Mouse (Mus musculus) forelimb bud, embryonic 11.5 days (tissue): Measurements from ENCODE around the gene Stard9.

Experiments used
- DNase-seq: peaks from one replicate; pipeline ENCODE4 v3.0.0-alpha.2; 2012; ENCODE audit warnings: low read depth, low spot score

Gene Stard9

DNA sequence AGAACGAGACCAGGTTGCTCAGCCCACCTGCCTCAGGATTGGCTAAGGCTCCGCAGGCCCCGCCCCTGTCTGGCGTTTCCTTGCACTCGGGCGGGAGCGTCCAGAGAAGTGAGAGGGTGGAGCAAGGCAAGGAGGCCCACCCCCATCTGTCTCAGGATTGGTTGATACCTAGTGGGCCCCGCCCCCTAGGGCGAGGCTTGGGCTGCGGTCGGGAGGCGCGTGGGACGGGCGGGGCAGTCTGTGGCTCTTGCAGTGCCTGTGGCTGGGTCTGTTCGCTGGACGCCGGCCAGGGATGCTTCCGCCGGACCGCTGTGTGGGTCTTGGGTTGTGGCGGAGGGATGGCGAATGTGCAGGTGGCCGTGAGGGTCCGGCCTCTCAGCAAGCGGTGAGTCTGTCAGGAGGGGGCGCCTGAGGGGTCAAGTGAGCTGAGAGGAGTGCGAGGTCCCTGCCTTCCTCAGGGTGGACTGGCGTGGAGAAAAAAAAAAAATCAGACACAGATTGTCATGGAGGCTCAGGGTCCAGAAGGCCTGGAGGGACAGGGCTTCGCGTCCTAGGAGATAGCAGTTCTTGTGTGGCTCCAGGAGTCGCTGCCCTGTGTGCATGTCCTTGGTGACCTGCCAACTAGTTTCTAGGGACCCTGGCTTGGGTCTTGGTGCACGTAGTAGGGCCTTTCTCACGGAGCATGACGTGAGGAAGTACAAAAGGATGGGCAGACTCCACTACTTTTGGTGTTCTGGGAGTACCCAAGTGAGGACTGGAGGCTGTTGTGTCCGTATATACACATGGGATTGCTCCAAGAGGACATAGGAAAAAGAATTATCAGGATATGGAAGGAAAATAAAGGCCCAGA, at the start of gene Stard9:
Gene Stard9, plus strand, starts transcription at position 236 of the 850 bp plus-strand sequence.
- DNase-seq: peak; percentile 98

DNA sequence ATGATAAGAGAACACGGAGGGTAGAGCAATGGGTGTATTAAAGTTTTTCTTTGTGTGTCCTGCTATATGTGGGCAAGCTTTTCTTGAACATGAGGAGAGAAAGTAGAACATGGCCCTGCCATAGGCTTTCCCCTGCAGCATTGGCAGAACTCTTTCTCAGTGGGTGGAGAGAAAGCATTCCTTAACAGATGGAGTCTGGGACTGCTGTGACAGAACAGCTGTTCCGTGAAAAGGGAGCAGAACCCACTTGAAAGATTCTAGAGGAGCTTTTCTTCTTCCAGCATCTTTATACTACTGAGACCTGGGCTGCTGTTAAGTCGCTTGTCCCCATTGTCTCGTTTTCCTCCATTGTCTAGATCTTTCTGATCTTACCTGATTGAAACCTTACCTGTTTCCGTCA, 39.2 kb upstream of the Stard9 start:
- no peak for DNase-seq

DNA sequence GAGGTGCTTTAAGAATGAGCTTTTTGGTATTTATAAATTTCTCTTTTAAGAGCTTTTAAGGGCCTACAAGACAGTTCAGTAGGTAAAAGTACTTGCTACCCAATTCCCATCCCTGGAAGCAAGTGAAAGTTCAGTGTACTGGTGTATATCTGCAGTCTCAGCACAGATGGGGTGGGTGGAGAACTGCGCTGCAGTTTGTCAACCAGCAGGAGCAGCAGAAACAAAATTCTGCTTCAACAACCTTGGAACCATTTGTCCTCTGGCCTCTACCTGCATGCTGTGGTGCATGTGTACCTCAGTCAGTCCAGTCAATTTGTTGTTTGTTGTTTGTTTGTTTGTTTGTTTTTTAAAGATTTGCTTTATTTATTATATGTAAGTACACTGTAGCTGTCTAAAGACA, 36.7 kb upstream of the Stard9 start:
- no peak for DNase-seq

DNA sequence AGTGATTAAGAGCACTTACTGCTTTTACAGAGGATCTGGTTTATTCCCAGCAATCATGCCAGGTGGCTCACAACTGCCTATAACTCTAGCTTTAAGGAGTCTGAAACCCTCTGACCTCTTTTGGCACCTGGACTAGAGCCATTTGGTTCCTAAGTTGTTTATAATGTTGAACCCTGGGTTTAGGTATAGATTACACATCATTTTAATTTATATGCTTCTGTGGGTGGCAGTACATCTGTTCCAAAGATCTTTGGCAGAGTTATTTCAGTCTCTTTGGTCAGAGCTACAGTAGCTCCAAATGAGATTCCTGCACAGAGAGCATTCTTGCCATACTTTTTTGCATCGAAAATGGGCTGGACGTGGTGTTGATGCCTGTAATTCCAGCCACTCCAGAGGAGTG, 31.2 kb upstream of the Stard9 start:
- no peak for DNase-seq

DNA sequence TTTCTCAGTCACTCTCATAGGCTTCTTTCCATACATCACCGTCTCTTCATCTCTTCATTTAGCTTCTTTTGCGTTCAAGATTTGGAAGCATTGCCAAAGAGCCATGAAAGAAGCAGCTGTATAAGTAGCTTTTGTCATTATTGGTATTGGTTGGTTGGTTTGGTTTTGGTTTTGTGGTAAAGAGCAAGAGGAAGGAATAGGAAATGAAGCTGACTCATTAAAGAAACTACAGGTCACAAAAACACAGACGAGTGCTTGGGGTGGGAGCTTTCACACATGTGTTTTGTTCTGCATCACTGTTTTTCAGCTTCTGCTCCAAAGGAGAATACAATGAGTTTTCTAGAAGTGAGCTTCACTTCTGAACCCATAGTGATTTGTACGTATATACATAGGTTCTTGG, 29.4 kb upstream of the Stard9 start:
- no peak for DNase-seq

DNA sequence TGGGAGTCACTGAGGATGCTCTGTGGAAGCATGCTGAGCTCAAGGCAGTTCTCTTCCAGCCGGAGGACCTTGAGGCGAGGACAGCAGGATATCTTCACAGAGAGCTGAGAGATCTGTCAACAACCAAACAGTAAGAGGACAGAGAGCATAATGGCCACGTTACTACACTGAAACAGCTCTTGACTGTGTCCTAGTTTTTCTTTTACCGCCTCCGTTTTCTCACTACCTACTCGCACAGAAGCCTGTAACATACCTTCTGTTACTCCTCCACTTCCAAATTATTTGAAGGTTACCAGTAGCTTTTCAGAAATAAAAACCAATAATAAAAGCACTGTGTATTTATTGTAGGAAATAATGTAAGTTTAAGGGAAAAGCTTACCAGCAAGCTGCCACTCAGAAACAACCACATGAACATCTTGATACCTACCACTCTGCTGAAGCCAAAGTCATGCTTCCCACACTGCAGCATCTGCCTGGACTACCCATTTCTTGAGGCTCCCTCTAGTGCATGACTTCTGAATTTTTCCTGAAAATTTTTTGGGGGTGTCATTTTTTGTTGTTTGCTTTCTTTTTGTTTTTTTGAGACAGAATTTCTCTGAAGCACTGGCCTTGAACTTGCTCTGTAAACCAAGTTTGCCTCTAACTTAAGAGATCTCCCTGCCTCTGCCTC, 22.8 kb upstream of the Stard9 start:
- DNase-seq: no peak

DNA sequence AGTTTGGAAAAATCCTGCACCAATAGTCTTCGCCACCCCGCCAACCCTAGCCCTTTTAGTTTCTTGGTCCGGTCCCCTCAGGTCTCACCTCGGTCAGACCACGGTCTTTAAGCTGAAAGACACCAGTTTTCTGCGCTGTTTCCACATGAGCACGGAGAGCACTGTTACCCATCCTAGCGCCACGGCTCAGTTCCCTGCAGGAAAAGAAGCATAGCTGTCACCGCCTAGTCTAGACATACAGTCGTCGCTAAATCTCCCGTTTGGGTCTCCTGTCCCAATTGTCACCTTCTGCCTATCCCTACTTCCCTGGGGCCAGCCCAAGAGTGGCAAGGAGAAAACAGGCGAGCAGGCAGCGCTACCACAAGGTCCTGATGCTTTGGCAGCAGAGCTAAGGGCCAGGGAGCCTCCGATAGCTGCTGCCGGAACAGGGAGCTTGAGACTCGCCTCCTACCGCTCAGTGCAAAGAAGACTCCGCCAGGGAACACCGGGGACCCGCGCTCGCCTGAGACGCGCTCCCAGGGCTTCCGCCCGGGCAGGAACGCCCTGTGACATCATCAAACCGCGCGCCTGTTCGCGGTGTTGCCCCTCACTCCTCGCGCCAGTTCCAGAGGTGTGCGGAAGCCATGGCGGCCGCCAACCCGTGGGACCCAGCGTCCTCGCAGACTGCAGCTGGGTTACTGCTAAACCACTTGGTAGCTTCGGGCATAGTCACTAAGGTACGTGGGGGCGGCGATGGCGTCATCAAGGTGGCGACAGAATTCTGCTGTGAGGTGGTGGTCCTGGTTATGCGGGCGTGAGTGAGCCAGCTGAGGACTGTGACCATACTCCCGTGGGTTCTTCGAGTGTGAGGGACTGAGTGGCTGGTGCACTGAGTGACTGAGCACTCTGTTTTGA, 19.8 kb upstream of the Stard9 start, which contains the start of the genes Haus2 and Lrrc57:
Gene Haus2, plus strand, starts transcription at position 554 of the 894 bp plus-strand sequence.
Gene Lrrc57, minus strand, starts transcription at position 691 of the 894 bp plus-strand sequence.
- DNase-seq: peak; percentile 93

DNA sequence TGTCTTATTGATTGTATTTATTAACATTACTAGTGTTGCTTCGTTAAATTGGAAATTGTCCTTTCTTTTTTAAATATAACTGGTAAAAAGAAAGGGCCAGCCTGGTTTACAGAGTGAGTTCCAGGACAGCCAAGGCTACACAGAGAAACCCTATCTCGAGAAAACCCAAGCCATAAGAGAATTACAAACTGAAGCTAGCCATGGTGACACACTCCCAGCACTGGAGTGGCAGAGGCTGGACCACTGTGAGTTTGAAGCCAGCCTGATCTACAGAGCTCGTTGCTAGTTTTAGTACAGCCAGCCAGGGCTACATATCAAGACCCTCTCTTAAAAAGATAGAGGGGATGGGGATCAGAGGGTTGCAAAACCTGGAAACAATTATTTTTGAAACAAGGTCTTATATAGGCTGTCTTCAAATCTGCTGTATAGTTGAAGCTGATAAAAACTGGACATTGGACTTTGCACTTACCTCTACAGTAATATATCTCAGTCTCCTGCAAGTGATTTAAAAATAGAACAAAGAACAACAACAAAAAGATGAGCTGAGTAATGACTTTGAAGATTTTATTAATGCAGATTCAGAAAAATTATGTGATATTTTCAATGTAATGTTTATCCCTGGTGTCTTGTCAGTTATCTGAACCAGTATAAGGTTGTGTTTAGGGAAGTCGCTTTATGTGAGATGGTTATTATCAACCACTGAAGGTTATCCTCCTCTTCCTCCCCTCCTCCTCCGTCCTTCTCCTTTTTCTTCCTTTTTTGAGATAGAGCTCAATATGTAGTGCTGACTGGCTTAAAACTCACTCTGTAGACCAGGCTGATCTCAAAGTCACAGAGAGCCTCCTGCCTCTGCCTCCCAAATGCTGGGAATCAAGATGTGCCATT, 12.4 kb upstream of the Stard9 start:
- no peak for DNase-seq

DNA sequence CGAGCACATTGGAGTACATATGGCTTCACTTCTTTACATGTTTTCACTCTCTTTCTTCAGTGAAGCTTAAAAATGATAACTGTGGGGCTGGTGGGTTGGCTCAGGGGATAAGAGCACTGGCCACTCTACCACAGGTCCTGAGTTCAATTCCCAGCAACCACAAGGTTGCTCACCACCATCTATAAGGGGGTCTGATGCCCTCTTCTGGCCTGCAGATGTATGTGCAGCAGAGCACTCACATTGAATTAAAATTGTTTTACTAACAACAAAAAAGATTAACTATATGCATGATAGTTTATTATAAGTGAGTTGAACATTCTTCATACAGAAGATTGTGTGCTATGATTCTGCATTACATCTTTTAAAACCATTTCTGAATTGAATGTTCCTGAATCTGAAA, 9.4 kb upstream of the Stard9 start:
- no peak for DNase-seq

DNA sequence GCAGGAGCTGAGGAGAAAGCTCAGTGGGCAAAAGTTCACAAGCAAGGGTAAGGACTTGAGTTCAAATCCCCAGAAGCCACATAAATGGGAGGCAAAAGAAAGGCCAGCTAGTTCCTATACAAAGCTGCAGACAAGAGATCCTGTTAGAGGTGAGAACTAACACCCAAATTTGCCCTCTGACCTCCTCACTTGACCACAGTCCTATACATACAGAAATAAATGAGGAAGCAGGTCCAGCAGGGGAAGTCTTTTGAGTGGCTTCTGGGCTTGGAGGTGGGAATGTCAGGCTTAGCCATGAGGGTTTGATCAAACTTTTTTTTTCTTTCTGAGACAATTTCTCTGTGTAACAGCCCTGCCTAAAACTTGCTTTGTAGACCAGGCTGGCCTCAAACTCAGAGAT, 6.0 kb upstream of the Stard9 start:
- DNase-seq: no peak

DNA sequence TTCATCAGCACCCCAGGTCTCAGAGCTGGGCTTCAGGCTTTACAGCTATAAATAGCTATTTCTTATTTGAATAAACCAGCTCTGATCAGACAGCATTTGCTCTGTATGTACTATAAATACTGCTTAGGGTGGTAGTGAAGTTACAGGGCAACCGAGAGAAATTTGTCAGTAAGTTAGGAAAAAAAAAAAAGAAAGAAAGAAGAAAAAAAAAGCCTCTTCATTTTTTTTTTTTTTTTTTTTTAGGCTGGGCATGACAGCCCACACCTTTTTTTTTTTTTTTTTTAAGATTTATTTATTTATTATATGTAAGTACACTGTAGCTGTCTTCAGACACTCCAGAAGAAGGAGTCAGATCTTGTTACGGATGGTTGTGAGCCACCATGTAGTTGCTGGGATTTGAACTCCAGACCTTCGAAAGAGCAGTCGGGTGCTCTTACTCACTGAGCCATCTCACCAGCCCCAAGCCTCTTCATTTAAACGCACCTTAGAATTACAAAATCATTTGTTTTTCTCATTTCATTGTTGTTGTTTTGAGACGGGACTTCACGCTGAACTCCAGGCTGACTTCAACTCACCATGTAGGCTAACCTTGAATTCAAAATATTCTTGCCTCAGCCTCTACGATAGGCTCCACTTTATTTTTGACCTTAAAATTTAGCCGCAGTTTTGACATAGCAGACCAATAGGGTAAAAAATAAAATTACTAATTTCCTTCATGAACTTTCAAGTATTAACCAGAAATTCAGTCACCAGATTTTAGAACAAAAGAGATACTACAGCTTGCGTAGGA, 650 bp upstream of the Stard9 start:
- DNase-seq: peak; percentile 5

DNA sequence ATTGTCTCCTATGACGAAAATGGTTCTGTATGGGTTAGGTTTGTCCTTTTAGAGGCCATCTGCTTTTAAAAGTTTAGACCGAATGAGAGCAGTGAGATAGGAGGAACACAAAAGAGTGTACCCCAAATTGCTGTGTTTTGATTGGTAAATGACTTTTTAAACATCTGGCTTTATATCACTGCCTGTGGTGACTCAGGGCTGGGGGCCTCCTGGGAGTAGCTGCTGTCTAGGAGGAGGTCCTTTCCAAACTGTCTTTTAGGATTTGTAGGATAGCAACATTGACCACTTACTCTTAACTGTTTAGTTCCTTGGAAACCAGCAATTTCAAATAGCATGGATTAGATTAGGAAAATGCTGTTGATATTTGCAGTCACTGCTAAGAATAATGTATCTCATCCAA, 1.3 kb downstream of the Stard9 start:
- no peak for DNase-seq

DNA sequence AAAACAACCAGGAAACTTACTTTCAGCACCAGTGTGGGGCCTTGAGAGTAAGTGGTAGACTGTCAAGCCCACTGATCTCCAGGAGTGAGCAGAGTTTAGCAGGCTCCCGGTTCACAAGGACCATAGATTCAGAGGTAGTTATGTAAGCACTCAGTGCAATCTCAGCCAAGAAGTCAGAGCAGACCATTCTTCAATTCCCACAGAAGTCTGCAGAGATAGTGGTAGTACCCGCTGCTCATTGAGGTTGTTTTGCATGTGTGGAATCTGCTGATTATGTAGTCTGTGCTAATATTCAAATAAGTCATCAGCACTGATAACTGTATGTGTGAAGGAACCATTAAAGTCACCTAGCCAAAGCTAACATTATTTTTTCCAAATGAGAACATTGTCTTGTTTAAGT, 1.7 kb downstream of the Stard9 start:
- DNase-seq: no peak

DNA sequence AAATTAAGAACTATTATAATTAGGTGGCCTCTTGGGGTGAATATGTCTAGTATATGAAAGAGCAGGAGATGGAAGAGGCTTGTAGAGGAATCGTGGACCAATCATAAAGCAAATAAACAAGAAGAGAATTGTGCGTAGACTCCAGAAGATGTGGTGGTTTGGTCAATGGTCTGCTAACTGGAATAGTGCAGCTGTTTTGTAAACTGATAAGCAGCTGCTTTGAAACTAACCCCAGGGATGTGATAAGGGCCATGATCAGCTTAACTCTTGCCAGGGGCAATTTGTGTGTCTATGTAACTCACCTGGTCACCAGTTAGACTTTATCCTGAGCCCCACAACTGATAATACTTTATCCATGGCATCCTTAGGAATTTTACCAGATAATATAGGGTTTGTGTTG, 2.6 kb downstream of the Stard9 start:
- DNase-seq: no peak

DNA sequence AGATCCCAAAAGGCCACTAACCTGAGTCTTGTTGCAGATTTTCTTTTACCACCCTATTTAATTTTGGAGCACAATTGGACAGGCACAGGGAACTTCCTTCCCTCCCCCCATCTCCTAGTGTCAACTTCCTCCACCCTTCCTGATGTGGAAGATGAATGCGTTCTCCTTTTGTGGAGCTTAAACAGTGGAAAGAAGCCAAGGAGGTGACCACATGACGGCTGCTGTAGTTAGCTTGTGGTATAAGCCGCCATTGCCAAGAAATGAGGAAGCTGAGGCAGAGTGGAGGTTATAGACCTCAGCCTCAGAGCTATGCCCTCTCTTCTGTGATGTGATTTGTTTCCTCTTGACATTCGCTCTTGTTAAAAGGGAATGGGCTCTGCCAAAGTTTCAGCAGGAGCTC, 3.0 kb downstream of the Stard9 start:
- no peak for DNase-seq

DNA sequence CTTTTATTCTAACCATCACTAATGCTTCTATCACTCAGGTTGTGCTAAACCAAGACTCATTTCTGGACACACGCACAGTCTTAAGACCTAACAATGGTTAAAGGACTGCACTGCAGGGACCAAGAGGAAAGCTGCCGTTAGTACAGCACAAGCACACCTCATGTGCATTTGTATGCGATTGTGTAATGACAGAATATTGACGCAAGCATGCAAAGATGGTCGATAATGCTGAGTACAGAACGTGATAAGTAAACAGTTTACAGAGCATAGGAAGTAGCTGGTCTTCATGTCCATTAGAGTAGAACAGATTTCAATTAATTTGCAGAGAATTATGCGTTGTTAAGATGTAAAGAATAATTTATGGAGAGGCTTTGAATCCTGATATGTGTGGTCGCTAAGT, 11.9 kb downstream of the Stard9 start:
- DNase-seq: no peak

DNA sequence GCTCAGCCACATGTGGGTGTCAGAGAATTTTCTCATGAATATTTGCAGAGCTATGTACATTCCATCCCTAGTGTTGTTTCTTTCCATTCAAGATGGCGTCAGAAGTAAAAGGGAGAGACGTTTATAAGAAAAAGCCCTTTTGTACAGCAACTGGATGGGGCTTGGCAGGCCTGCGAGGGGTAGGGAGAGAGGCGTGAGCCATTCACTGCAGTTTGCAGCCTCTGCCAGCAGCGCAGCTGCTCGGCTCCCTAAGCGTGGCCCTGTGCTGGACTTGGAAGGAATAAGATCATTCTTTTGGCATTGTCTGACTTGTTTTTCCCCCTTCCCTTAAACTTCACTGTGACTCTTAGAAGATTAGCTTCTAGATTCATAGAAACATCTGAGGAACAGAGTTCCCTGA, 14.9 kb downstream of the Stard9 start:
- DNase-seq: no peak

DNA sequence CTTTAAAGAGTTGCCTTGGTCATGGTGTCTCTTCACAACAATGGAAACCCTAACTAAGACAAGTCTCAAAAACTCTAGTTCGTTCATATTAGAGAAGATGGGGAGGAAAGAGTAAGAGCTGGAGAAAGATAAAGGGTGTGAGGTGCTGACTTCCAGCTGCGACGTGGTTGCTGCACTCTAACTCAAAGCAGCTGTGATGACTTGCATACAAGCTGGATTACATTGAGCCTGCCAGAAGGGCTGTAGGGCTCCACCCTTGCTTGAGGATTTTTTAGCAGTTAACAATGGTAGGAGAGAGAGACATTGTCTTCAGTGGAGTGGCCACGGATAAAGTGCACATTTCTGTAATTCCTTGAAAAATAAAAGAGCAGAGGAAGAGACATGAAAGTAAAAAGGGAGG, 17.9 kb downstream of the Stard9 start:
- no peak for DNase-seq

DNA sequence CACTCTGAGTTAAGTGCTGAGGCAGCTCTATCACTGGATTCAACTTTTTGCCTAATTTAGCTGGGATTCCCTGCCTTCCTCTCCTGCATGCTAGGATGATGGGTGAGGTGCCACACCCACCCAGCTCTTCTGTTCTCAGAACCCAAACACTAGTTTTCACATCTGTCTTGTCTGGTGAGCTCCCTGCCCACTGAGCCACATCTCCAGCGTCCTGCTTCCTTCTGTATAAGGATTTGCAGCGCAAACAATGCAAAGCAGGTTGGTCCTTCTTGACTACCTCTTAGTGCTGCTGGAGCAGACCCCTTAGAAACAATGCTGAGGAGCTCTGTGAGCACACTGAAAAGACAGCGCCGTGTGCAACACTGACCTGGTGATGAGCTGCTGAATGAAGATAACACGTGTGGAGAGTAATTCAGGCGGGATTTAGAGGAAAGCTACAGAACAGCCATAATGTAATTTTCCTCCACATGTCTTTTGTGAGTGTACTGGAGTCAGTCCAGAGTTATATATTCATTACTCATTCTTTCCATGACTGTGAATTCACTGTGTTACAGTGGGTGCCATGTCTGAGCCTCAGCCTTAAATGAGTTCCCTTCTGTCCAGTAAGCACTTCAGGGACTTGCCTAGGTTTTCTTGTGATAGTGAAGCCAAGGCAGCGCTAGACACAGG, 23.5 kb downstream of the Stard9 start:
- DNase-seq: no peak

DNA sequence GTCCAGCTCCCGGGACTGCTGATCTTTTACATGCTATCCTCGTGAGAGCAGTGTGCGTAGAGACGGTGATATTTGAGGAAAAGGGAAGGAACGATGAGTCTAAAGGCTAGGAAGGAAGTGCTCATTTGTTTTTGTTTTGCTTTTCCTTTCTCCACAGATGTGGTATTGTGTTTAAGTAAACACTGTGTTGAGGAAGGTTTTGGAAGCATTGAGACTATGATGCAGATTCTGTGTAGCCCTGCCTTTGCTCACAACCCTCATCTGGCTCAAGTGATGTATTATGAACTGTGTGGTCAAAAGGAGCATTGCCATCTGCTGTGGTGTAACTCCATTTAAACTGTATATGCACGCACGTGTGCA, 24.0 kb downstream of the Stard9 start:
- DNase-seq: no peak
